Mouse (Mus musculus) adipocyte (in vitro differentiated cells): ENCODE measurements around the gene Bloc1s1.
A peak's percentile ranks its signal among the peaks of the same experiment; 100 is the strongest.

Experiments
- DNase-seq: peaks from one replicate; pipeline ENCODE4 v3.0.0-alpha.2; 2016; ENCODE audit warnings: low spot score

Bloc1s1 gene

DNA sequence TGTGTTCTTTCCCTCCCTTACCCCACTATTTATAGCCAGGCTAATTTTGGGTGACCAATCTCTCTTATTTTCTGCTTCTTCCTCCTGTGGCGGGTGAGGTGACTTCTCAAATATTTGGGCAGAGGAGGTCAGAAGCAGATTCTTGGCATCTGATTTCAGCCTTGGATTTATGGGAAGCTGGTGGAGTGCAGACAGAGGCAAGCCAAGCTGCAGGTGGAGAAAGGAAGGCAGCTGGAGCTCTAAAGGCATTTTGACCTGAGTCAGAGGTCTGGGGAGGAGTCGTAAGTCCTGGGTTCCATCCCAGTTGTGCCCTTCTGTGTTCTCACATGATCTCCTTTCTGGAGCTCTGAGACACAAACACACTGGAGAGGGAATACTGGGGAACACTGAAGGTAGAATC, 7.6 kb upstream of the Bloc1s1 start:
- DNase-seq = peak; percentile 58

DNA sequence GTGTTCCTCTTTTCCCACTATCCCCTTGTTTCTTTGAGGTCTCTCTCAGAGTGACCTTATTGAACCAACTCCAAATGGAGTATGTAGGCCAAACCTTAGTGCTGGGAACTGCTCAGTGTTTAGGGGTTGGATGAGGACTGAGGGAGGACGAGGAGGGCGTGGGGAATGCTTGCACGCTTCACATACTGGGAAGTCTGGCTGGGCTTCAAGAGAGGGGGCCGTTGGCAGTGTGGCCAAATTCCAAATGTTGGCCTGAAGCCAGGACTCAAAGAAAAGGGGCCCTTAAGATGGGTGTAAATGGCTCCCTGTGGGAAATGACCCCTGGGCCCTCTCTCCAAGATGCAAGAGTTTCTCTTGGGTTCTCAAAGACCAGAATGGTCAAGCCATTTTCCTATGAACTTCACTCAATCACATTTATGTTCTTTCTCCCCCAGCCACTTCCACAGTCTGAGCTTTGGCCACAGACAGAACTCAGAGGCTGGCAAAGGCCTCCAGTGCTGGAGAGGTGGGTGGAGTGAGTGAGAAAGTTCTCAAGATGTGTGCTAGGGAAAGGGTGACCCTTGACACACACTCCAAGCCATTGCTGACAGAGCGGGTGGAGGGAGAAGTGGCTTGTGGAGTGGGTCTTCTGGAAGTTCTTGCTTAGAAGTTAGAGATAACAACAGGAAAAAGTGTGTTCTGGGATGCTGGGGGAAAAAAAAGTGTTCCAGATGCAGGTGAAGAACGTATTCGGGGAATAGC, 6.0 kb upstream of the Bloc1s1 start:
- DNase-seq = peak; percentile 82

DNA sequence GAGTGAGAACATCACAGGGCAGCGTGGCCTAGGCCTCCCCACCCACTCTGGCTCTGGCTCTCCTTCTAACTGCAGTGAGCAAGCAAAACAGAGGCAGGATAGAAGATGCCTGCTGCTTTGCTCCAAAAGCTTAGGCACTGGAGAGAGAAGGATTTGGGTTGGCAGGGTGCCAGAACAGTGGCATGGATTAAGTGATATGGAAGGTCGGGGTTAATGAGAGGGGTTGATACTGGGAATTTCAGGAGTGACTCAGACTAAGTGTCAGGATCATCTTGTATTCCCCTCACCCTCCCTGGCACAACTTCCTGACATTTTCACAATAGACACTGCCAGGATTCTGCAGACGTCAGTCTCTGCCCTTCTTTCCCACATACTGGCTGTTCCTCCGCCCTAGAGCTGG, 4.5 kb upstream of the Bloc1s1 start:
- DNase-seq = peak; percentile 91

DNA sequence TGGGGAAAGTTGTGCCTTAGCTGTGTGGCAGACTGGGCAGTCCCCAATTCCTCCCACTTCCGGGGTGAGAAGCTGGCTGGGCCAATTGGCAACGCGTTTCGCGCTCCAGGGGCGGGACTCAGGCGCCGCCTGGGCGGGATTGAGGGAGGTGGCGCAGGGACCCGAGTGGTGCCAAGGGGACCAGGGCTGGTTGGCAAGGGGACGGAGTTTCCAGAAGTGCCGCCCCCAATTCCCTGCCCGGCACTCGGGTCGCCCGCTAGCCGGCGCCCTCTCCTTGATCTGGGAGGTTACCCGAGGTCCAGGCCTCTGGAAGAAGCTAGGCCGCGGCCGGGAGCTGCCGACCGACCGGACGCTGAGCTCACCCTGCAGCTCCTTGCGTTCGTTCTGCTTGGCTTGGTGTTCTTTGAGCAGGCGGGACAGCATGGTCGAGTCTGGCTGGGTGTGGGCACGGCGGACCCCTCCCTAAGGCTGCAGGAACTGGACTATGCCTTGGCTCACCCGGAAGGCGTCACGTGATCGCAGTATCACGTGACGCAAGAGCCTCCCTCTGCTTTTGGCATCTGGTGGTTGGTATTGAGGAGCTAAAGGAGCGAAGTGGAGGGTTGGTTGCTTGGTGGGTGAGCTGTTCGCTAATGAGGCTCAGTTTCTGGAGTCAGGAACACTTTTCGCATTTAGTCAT, 683 bp downstream of the Bloc1s1 start:
- peak; percentile 98 for DNase-seq

DNA sequence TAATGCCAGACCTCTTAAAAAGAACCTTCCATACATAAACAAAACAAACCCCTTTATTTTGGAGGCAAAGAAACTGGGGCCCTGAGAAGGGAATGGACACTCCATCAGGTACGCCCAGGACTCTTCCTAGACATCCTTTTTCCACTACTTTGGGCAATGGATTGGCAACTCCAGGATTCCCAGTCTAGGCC, 1.1 kb downstream of the Bloc1s1 start, which contains the start of gene Rdh5:
Rdh5 (minus strand) TSS at position 67 of the 191 bp plus-strand sequence.
- no peak for DNase-seq

DNA sequence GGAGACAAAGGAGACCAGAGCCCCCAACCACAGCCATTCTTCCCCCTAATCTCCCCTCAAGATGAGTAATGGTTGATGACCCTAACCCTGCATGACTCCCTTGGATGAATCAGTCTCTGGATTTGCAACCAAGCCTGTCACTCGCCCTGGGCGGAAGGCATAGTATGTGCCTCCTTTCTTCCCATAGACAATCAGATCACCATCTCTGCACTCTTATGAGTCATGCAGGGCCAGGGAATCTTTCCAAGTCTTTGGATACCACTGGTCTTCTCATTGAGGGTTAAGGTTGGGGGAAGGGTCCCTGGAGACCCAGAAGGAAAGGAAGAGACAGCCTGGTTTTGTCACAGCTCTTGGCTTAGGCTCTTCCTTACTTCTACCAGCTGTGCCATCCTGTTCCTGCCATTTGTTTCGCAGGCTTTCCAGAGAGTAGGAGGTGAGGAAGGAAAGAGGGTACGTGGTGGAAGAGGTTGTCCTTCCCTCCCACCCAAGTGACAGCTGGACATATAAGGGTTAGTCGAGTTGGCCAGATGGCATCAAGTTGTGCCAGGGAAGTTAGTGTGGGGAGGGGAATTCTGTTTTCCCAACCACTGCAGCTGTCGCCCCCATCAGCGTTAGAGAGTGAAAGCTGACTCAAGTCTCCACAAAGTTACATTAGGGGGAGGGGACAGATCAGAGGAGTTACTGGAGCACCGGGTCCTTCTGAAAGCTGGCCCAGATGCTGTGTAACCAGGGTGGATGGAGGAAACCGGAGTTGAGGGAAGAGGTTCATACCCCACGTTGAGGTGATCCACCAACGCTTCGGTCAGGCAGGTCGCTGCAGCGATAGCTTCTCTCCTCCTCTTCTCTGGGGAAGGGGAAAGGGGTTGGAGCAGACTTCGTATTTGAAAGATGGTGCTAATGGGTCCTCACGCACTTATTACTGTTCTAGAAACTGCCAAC, 1.7 kb downstream of the Bloc1s1 start:
- DNase-seq = peak; percentile 82

DNA sequence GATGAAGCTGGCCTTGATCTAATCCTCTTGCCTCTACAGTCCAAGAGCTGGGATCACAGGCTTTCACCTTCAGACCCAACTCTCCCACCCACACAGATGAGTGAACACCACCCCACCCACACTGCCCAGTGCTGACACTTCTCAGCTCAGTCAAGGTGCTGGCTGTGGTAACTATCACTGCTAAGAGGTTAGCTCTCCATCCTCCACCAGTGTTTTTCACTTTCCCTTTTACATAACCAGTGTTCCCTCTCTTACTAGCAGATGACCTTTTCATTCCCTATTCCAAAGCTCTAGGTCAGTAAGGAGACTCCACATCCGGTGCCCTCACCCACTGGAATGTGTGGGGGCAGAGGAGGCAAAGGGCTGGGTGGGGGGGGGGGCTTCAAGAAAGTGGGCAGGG, 2.6 kb downstream of the Bloc1s1 start:
- DNase-seq = peak; percentile 58

DNA sequence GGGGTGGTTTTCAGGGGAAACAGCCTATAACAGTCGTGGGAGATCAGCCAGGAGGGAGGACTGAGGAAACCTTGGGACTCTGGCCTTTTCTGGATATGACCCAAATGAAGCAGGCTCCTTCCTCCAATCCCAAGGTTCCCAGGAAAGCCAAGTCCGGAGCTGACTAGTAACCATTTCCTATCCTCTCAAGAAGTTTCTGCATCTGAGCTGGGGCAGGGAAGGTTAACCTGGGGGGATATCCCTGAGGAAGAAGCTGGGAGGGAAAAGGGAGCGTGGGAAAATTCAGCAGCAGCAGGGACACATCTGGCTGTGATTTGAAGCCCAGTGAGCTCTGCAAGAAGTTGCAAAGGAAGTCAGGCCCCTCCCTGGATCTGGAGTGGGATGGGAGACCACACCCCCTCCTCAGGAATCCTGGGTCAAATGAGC, 3.1 kb downstream of the Bloc1s1 start:
- DNase-seq = peak; percentile 93

DNA sequence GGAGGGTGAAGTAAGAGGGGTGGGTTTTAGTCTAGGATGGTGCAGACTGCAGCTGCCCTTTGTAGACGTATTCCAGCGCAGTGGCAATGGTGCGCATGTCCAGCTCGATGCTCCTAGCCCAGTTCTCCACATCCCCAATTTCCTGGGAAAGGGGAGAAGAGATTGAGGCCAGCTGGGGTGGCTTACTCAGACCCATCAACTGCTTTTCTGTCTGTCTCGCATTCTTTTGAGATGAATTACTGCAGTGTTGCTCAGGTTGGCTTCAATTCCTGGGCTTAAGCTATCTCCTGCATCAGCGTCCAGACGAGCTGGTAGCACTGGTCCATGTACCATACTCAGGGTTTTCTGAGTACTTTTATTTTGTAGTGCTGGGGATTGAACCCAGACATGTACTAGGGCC, 3.9 kb downstream of the Bloc1s1 start:
- no peak for DNase-seq

DNA sequence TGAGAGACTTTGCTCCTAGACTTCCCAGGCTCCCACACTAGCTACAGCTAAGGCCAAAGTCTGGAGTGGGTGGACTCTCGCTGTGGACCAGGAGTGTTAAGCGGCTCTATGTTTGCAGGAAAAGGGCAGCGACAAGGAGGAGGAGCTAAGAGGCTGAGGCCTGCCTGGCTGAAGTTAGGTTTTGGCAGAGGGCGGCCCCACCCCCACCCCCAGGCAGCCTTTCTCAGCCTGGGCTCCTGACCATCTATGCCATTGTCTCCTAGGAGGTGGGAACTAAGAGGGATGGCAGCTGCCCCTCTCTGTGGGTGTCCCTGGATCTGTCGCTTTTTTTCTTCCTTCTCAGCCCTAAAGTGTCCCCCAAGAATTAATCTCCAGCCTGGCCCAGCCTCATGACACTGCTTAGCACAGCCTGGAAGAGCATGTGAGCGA, 4.6 kb downstream of the Bloc1s1 start:
- peak; percentile 77 for DNase-seq

DNA sequence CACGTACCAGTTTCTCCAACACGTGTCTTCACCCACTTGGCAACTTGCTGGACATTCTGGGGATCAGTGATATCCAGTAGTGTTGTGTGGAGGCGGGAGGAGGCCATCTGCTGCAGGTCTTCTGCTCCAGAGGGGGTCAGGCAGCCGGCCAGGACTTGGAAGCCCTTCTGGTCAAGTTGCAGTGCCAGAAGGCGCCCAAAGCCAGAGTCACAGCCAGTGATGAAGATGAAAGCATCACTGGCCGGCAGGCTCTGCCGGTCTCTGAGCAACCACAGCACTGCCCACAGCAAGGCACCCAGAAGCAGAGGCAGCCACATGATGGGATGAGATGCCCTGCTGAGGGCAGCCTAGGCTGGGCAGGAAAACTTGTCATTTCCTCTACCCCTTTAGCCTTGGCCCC, 5.6 kb downstream of the Bloc1s1 start:
- peak; percentile 54 for DNase-seq

DNA sequence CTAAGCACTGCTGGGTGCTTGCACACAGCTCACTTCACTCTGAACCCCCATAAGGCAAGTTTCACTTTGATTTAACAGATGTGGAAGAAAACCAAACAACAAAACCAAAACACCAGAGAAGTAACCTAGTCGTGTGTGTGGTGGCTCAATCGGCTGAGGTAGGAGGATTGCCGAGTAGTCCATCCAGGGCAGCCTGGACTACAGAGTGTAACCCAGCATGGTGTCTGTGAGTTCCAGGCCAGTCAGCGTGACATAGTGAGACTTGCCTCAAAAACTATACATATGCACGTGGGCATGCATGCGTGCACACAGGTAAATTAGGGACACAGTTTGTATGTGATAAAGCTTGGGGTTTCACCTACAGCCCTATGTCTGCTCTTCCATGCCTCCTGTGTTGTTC, 6.4 kb downstream of the Bloc1s1 start:
- DNase-seq = no peak

DNA sequence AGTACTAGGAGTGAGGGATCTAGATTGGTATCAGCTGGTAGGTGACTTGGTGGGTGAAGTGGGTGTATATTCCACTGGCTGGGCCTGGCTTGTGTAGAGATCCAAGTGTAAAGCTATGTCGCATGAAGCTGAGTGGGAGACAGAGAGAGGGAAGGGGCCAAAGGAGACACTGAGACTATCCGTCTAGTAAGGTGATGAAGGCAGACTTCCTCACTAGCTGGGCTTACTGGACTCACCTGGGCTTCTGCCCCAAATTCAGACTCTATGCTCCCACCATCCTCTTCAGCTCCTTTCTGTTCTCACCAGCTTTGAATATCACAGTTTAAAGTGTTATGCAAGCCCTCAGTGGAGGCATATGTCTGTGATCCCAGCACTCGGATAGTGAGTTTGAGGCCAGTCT, 7.2 kb downstream of the Bloc1s1 start:
- no peak for DNase-seq

DNA sequence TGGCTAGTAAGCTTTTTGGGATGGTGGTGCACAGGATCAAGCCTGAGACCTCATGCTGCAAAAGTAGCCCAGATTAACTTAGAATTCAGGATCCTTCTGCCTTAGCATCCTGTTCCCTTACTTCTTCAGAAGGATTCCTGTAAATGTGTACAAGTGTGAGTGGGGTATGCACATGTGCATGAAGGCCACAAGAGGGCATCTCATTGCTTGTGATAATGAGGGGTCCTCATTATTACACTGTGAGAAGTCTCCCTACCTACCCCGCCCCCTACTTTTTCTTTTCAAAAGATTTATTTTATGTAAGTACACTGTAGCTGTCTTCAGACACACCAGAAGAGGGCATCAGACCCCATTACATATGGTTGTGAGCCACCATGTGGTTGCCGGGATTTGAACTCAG, 8.3 kb downstream of the Bloc1s1 start:
- DNase-seq = no peak

DNA sequence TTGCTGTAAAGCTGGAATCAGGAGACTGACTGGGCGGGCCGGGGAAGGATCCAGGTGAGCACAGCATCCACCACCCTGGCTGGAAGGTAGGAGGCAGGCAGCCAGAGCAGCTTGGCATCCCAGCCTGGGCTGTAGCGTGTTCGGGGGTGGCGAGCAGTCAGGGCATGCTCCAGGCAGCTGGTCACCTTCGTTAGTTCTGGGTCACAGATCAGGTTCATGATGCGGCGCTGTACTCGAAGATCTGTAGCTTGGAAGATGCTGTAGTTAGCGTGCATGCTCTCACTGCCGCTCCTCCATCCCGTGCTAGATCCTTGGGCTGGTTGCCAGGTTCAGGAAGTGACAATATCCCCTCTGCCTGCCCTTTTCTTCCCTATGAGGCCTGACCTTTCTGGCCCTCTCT, 10.1 kb downstream of the Bloc1s1 start:
- DNase-seq = no peak

DNA sequence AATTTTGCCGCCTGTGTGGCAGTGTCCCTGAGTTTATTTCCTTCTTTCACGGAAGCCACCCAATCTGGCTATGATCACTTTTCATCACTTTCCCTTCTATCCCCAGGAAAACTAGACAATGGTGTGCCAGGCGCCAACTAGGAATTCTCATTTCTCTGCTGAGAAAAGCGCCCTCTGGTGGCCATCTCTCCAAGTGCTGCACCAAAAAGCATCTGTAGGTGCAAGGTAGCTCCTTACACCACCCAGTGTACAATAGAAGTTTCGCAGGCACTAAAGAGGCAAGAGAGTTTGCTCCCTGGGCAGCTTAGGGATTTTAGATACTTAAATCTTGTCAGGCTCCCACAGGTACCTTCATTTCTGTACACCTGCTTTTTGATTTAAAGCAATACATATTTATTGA, 10.6 kb downstream of the Bloc1s1 start:
- peak; percentile 93 for DNase-seq

DNA sequence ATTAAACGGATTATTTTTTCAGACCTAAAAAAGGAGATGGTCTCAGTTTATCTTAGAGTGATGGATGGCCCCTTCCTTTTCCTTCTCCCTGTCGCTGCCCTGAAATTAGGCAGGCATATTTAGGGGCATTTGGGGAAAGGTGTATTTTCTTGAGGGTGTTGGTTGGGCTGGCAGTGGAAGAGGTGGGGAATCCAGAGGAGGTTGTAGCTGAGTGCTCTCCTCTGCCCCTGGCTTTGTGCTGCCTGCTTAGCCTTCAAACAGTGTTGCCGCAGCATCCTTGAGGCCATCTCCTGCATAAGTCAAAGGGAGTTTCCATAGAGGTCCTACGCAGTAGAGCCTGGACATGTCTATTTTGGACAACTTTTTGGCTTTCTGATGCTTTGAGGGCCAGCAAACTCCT, 11.0 kb downstream of the Bloc1s1 start:
- DNase-seq = no peak

DNA sequence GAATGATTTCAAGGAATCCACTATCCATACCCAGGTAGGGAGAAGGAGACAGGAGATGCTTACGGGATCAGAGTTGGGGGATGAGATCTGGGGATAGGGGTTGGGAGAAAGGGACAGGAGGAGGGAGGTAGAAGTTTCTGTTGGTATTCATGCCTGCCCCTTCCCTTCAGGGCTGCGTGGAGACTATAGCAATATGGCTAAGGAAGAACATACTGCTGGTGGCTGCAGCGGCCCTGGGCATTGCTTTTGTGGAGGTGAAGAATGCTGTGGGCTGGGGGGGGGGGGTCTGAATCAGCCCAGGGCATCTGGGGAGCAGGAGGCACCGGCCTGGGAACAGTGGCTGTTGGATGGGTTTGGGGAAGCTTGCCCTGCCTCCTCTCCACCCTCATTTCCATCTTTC, 11.6 kb downstream of the Bloc1s1 start:
- no peak for DNase-seq

DNA sequence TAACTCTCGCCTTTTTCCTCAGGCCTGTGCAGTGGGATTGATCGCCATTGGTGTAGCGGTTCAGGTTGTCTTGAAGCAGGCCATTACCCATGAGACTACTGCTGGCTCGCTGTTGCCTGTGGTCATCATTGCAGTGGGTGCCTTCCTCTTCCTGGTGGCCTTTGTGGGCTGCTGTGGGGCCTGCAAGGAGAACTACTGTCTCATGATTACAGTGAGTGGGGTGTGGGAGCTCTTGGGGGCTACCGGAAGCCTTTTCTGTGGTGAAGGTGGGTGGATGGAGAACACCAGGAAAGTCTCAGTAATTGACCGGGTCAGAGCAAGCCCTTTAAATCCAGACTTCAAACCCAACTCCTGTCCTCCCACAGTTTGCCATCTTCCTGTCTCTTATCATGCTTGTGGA, 12.4 kb downstream of the Bloc1s1 start:
- no peak for DNase-seq

DNA sequence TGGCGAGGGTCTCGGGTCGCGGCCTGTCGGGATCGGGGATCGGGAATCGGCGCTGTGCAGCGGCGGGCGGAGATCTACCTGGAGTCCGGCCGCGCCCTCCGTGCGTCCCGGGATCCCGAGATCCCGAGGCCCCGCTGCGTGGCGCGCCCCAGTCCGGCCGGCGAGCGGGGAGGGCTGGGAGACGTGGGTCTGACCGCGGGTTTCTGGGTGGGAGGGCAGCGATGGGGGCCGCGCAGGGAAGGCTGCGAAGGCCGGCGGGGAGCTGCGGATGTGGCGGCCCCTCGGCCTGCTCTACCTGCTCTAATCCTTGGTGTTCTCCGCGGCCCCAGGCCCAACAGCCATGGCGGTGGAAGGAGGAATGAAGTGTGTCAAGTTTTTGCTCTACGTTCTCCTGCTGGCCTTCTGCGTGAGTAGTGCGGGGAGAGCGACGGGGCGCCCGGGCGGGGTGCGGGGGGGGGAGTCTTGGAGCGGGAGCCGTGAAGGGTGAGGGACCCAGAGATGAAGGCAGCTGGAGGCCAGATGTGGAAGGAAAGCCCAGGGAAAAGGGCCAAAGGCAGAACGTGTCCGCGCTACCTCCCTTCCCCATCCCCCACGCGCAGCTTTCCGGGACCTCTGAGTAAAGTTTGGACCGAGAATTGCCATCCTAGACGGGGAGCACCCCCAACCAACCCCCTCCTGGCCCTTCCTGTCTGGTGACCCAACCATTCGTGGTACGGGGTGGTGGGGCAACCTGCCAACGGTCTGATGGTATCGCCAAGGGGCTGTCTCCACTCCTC, 13.6 kb downstream of the Bloc1s1 start:
- peak; percentile 70 for DNase-seq

DNA sequence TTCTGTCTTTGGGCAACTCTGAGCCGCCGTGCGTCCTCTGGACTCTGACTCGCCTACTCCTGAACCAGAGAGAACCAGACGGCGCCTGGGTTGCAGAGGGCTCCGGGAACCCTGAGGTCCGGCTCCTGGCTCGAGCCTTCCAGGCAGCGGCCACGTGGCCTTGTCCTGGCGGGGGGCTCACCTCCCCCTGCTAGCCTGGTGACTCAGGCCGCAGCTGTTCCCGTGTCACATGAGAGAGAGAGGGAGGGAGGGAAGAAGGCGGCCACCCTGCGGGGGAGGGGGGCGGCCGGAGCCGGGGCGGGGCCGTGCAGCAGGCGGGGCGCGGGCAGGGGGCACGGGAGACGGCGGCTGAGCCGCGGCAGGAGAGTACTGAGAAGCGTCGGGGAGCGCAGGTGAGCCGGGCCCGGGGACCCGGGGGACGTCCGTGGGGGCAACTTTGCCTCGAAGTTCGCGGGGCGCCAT, 14.2 kb downstream of the Bloc1s1 start:
- peak; percentile 88 for DNase-seq
